Mouse (Mus musculus): Measurements from ENCODE around the gene Dcdc2c. TPM values are rescaled to one million over a fixed set of nuclear protein-coding genes. Genes with fewer than 3 reads are reported as not detected.

The Dcdc2c gene
- polyA plus RNA-seq (2014; fragmentation: Nextera tagmentation; extraction: Ambion mirVana), result 0.17 TPM in 1 of 2 replicates, not detected in the other

DNA sequence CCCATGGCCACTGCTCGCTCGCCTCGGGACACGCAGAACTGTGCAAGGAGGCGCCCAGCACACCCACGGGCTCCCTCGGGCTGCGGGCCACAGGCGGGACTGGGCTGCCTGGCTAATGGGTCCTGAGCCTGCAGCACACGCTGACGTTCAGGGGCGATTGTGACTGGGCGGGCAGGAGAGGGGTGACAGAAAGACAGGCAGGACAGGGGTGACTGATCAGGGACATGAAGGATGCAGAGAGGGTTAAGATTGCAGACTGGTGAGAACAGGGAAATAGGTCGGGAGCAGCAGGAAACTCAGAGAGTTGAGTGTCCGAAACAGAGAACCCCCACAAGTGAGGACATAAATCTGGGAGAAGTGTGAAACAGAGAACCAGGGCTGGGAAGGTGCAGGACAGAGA lies at the start of gene Dcdc2c:
Gene Dcdc2c, minus strand, starts transcription at position 101 of the 400 bp plus-strand sequence.
- no peak within 1 kb of the TSS for H3K4me2 ChIP-seq (replicated peaks; ENCODE audit: low read depth, low read length)
- no peaks in the 10 kb centered on the region for H3K36me3 ChIP-seq (ENCODE audit: control insufficient read depth, insufficient read depth, low read length)
- H3K4me3 ChIP-seq (ENCODE audit: low read depth, low read length), result no peak within 1 kb of the TSS
- H3K9me3 ChIP-seq (ENCODE audit: control insufficient read depth, low read depth, low read length), result no peaks in the 10 kb centered on the region
- no peaks in the 10 kb centered on the region for H3K27me3 ChIP-seq (ENCODE audit: control insufficient read depth, insufficient read depth, low read length)
- 68% methylated on average over 15 of the region's 15 CpGs for WGBS
- H3K27ac ChIP-seq (ENCODE audit: low read length), result no peak within 1 kb of the TSS
- ATAC-seq (ENCODE audit: insufficient number of reproducible peaks, insufficient read depth, low FRiP score, low read depth), result no peak
- H3K9ac ChIP-seq (replicated peaks; ENCODE audit: low read depth, low read length), result no peak within 1 kb of the TSS
- no peaks in the 10 kb centered on the region for H3K4me1 ChIP-seq (ENCODE audit: control insufficient read depth, insufficient read depth, low read length)

DNA sequence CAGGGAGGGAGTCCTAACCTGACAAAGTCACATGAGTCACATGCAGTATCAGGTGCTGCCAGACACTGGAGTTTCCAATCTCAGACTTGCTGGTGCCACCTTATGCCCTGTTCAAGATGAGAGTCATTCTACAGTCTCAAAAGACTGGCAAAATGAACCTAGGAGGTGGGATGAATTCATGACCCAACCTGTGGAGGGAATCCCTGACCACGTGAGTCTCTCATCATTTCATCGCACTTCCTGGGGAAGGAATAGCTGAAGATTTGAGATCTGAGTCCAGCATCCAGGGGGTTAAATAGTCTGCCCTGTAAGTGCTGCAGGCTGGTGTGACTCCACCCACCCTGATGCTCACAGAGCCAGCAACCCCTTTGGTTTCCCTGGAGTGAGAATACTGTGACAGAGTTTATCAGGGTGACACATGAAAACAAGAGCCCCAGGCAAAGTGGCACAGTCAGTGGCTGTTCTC lies 46.4 kb upstream of the Dcdc2c start:
- WGBS, result 55% methylated on average over 2 of the region's 2 CpGs
- Histone ChIP-seq H3K9me3 (ENCODE audit: control insufficient read depth, low read depth, low read length) (no peaks in the 10 kb centered on the region), H3K27ac (ENCODE audit: low read length) (no peak overlapping the region), H3K4me2 (replicated peaks; ENCODE audit: low read depth, low read length) (no peak overlapping the region), H3K4me3 (ENCODE audit: low read depth, low read length) (no peak overlapping the region), H3K36me3 (ENCODE audit: control insufficient read depth, insufficient read depth, low read length) (no peaks in the 10 kb centered on the region), H3K27me3 (ENCODE audit: control insufficient read depth, insufficient read depth, low read length) (no peaks in the 10 kb centered on the region), H3K9ac (replicated peaks; ENCODE audit: low read depth, low read length) (no peak overlapping the region), H3K4me1 (ENCODE audit: control insufficient read depth, insufficient read depth, low read length) (no peaks in the 10 kb centered on the region)
- no peak for ATAC-seq (ENCODE audit: insufficient number of reproducible peaks, insufficient read depth, low FRiP score, low read depth)

DNA sequence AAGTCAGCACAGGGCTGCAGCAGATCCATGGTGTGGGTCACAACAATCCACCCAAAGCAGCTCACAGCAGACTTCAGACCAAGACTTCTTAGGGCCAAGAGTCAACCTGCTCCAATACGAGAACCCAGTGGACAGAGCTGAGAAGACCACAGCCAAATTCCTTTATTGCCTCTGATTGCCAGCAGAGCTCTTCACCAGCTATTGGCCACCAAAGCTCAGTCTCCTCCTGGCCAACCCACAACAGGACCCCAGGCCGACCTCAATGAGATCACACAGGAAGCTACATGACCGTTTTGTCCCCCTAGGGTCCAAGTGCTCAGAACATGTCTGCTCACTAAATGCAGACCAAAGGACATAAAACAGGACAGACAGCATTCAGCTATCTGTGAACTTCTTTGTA lies 45.9 kb upstream of the Dcdc2c start:
- H3K9me3 ChIP-seq (ENCODE audit: control insufficient read depth, low read depth, low read length), result no peaks in the 10 kb centered on the region
- no peaks in the 10 kb centered on the region for H3K36me3 ChIP-seq (ENCODE audit: control insufficient read depth, insufficient read depth, low read length)
- no peaks in the 10 kb centered on the region for H3K27me3 ChIP-seq (ENCODE audit: control insufficient read depth, insufficient read depth, low read length)
- H3K4me1 ChIP-seq (ENCODE audit: control insufficient read depth, insufficient read depth, low read length), result no peaks in the 10 kb centered on the region
- H3K9ac ChIP-seq (replicated peaks; ENCODE audit: low read depth, low read length), result no peak overlapping the region
- WGBS, result 61% methylated on average over 3 of the region's 3 CpGs
- ATAC-seq (ENCODE audit: insufficient number of reproducible peaks, insufficient read depth, low FRiP score, low read depth), result no peak
- H3K4me3 ChIP-seq (ENCODE audit: low read depth, low read length), result no peak overlapping the region
- no peak overlapping the region for H3K4me2 ChIP-seq (replicated peaks; ENCODE audit: low read depth, low read length)
- H3K27ac ChIP-seq (ENCODE audit: low read length), result no peak overlapping the region

DNA sequence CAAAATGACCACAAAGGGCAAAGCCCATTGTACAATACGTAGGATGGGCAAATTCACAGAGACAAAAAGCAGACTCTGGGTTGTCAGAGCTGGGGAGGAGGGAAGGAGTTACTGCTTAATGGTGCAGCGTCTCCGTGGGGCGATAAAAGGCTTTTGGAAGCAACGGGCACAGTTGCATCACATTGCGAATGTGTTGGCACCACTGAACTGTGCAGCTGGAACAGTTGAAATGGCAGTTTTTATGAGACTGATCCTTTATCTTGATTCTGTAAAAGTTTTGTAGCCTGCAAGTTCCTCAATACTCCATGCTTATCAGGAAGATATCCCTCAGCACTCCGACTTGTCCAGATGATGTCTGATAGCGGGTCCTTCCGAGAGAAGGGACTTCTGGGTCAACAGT lies 45.5 kb upstream of the Dcdc2c start:
- ATAC-seq (ENCODE audit: insufficient number of reproducible peaks, insufficient read depth, low FRiP score, low read depth), result no peak

DNA sequence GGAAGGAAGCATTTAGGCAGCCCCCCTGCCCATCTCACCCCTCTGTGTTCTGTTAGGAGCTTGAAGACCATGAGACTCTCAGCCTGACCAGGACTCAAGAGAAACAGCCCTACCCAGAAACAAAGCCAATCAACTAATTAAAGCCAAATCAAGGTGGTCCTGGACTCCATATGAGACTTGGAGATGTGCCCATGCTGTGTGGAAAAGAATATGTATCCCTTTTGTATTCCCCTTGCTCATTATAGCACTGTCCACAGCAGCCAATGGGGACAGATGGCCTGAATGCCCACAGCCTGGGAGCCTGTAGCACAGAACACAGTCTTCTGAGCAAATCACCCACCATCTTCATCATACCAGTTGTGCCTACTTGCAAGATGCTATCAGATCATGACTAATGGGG lies 44.7 kb upstream of the Dcdc2c start:
- no peak overlapping the region for H3K9ac ChIP-seq (replicated peaks; ENCODE audit: low read depth, low read length)
- no peaks in the 10 kb centered on the region for H3K36me3 ChIP-seq (ENCODE audit: control insufficient read depth, insufficient read depth, low read length)
- no peak for ATAC-seq (ENCODE audit: insufficient number of reproducible peaks, insufficient read depth, low FRiP score, low read depth)
- H3K9me3 ChIP-seq (ENCODE audit: control insufficient read depth, low read depth, low read length), result no peaks in the 10 kb centered on the region
- no peaks in the 10 kb centered on the region for H3K4me1 ChIP-seq (ENCODE audit: control insufficient read depth, insufficient read depth, low read length)
- H3K4me2 ChIP-seq (replicated peaks; ENCODE audit: low read depth, low read length), result no peak overlapping the region
- H3K27ac ChIP-seq (ENCODE audit: low read length), result no peak overlapping the region
- no peaks in the 10 kb centered on the region for H3K27me3 ChIP-seq (ENCODE audit: control insufficient read depth, insufficient read depth, low read length)
- H3K4me3 ChIP-seq (ENCODE audit: low read depth, low read length), result no peak overlapping the region

More for the DNA sequence above, 45.5 kb upstream of the Dcdc2c start:
- Histone ChIP-seq H3K9ac (replicated peaks; ENCODE audit: low read depth, low read length) (no peak overlapping the region), H3K36me3 (ENCODE audit: control insufficient read depth, insufficient read depth, low read length) (no peaks in the 10 kb centered on the region), H3K4me3 (ENCODE audit: low read depth, low read length) (no peak overlapping the region), H3K4me1 (ENCODE audit: control insufficient read depth, insufficient read depth, low read length) (no peaks in the 10 kb centered on the region), H3K4me2 (replicated peaks; ENCODE audit: low read depth, low read length) (no peak overlapping the region), H3K27ac (ENCODE audit: low read length) (no peak overlapping the region), H3K9me3 (ENCODE audit: control insufficient read depth, low read depth, low read length) (no peaks in the 10 kb centered on the region), H3K27me3 (ENCODE audit: control insufficient read depth, insufficient read depth, low read length) (no peaks in the 10 kb centered on the region)
- WGBS, result 84% methylated on average over 9 of the region's 9 CpGs

DNA sequence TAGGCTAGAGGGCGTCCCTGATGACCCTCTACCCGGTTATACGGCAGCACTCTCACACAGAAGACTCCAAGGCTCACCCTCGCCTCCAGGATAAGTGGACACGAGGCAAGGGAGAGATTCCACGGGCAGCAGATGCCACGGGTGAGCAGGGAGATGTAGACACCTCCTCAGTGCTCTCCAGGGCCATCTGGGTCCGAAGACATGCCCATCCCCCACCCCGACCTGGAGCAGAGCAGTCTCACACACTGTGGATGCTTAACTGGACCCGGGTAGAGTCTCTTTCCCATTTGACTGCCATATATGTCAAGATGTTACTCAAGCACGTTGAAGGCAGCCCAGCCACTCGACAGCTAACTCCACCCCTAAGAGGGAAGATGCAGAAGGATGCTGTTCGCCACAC lies 38.2 kb upstream of the Dcdc2c start:
- Histone ChIP-seq H3K9ac (replicated peaks; ENCODE audit: low read depth, low read length) (no peak overlapping the region), H3K4me1 (ENCODE audit: control insufficient read depth, insufficient read depth, low read length) (0 out of 2 replicates have a peak, but pooled peaks cover 3% of the 10 kb centered on the region), H3K27me3 (ENCODE audit: control insufficient read depth, insufficient read depth, low read length) (no peaks in the 10 kb centered on the region), H3K36me3 (ENCODE audit: control insufficient read depth, insufficient read depth, low read length) (no peaks in the 10 kb centered on the region), H3K4me2 (replicated peaks; ENCODE audit: low read depth, low read length) (no peak overlapping the region), H3K4me3 (ENCODE audit: low read depth, low read length) (no peak overlapping the region), H3K27ac (ENCODE audit: low read length) (no peak overlapping the region), H3K9me3 (ENCODE audit: control insufficient read depth, low read depth, low read length) (no peaks in the 10 kb centered on the region)
- no peak for ATAC-seq (ENCODE audit: insufficient number of reproducible peaks, insufficient read depth, low FRiP score, low read depth)
- WGBS, result 47% methylated on average over 13 of the region's 13 CpGs

DNA sequence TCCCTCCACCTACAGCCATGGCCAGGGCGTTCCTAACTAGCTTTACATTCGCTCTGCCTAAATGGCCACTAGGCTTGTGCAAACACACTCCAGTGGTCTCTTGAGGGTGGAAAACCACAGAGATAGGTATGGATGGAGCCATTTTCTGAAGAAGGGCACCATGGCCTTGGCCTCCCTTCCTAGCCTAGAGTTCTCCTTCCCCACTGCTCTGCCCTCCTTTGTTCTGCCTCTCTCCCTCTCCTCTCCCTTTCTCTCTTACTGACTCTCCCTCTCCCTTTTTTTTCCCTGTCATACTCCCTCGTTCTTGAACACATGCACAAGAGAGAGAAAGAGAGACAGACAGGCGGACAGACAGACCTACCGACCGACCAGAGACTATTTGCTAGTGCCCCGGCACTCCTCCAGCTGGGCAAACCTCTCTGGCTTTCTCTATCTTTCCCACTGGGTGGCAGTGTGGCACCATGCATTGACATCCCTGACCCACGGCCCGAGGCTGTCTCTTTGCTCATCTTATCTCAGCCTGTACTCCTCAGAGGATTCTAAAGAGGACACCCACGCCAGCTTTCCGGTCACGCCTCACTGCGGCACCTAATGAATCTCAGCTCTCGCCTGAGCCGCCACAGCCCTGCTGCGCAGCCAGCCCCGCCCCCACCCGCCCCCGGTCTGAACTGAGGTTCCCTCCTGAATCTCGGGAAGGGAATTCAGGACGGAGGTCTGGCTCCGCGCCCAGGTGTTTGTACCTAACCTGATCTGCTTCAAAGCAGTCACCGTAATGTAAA lies 37.1 kb upstream of the Dcdc2c start:
- peak overlapping the region; percentile 29 for H3K4me3 ChIP-seq (ENCODE audit: low read depth, low read length)

DNA sequence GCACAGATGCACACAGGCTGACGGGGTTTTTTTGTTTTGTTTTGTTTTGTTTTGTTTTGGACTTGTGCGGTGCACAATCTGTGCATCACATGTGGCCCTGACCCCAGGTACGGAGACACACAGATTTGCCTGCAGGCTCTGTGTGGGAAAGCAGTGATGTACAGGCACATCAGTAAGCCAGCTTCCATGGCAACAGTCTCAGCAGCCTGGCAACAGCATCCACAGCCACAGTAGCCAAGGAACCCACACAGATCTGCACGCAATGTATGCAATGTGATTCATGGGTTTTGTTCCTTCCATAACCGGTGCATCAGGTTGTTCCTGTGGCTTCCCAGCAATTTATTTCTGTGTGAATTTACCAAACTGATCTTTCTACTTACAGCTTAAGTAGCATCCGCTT lies 35.8 kb upstream of the Dcdc2c start:
- Histone ChIP-seq H3K27ac (ENCODE audit: low read length) (no peak overlapping the region), H3K4me3 (ENCODE audit: low read depth, low read length) (no peak overlapping the region), H3K27me3 (ENCODE audit: control insufficient read depth, insufficient read depth, low read length) (no peaks in the 10 kb centered on the region), H3K4me2 (replicated peaks; ENCODE audit: low read depth, low read length) (no peak overlapping the region), H3K4me1 (ENCODE audit: control insufficient read depth, insufficient read depth, low read length) (0 out of 2 replicates have a peak, but pooled peaks cover 3% of the 10 kb centered on the region), H3K9me3 (ENCODE audit: control insufficient read depth, low read depth, low read length) (no peaks in the 10 kb centered on the region), H3K36me3 (ENCODE audit: control insufficient read depth, insufficient read depth, low read length) (no peaks in the 10 kb centered on the region), H3K9ac (replicated peaks; ENCODE audit: low read depth, low read length) (no peak overlapping the region)
- WGBS, result 80% methylated on average over 6 of the region's 6 CpGs
- no peak for ATAC-seq (ENCODE audit: insufficient number of reproducible peaks, insufficient read depth, low FRiP score, low read depth)

More for the DNA sequence above, 37.1 kb upstream of the Dcdc2c start:
- 8% methylated on average over 24 of the region's 24 CpGs for WGBS
- no peak overlapping the region for H3K27ac ChIP-seq (ENCODE audit: low read length)
- 0 out of 2 replicates have a peak, but pooled peaks cover 3% of the 10 kb centered on the region for H3K4me1 ChIP-seq (ENCODE audit: control insufficient read depth, insufficient read depth, low read length)
- peak overlapping the region; percentile 75 for H3K4me2 ChIP-seq (replicated peaks; ENCODE audit: low read depth, low read length)
- H3K9ac ChIP-seq (replicated peaks; ENCODE audit: low read depth, low read length), result 0 out of 2 replicates have a peak overlapping the region, but pooled peaks have one; percentile 25
- H3K27me3 ChIP-seq (ENCODE audit: control insufficient read depth, insufficient read depth, low read length), result no peaks in the 10 kb centered on the region
- no peaks in the 10 kb centered on the region for H3K36me3 ChIP-seq (ENCODE audit: control insufficient read depth, insufficient read depth, low read length)
- H3K9me3 ChIP-seq (ENCODE audit: control insufficient read depth, low read depth, low read length), result no peaks in the 10 kb centered on the region
- peak; percentile 83; the same call in 1 of the 2 replicates for ATAC-seq (ENCODE audit: insufficient number of reproducible peaks, insufficient read depth, low FRiP score, low read depth)
